Mouse (Mus musculus) hindbrain, embryonic 16.5 days (tissue): ENCODE data around the gene 4930519G04Rik. TPM values are rescaled to one million over a fixed set of nuclear protein-coding genes. Genes with fewer than 3 reads are reported as not detected.
"Not testable (repeated sequence)": the region's sequence is repeated elsewhere in the genome, so short reads cannot be mapped to it uniquely, and the experiment has no call there.

ENCODE experiments used
- ATAC-seq: fragments of 200-750 bp; cut with Nextera tagmentation; 2 replicates; pipeline ENCODE4 v1.8.0; 2017; ENCODE audit warnings: moderate TSS enrichment, moderate library complexity
- H3K27ac ChIP-seq: fragments of 300-500 bp; sonication (generic); 2 replicates; pipeline ENCODE4 v1.5.1; 2014; ENCODE audit warnings: low read depth, mild to moderate bottlenecking, control low read depth, low read length, moderate library complexity
- H3K27me3 ChIP-seq: fragments of 300-500 bp; sonication (generic); replicated peaks from 2 replicates; pipeline ENCODE4 v1.6.1; 2014; ENCODE audit warnings: low read length; ENCODE audit not compliant: control insufficient read depth, insufficient read depth
- H3K36me3 ChIP-seq: fragments of 300-500 bp; sonication (generic); 2 replicates; pipeline ENCODE4 v1.6.1; 2014; ENCODE audit warnings: mild to moderate bottlenecking, low read length, moderate library complexity, mixed read lengths; ENCODE audit not compliant: control insufficient read depth, insufficient read depth
- H3K4me1 ChIP-seq: fragments of 300-500 bp; sonication (generic); 2 replicates; pipeline ENCODE4 v1.6.1; 2014; ENCODE audit warnings: low read depth, low read length; ENCODE audit not compliant: control insufficient read depth, insufficient read depth
- H3K4me2 ChIP-seq: fragments of 300-500 bp; sonication (generic); 2 replicates; pipeline ENCODE4 v1.6.1; 2014; ENCODE audit warnings: mild to moderate bottlenecking, low read length, control low read depth, moderate library complexity
- H3K4me3 ChIP-seq: fragments of 300-500 bp; sonication (generic); 2 replicates; pipeline ENCODE4 v1.5.1; 2014; ENCODE audit warnings: mild to moderate bottlenecking, low read length, control low read depth, moderate library complexity
- H3K9ac ChIP-seq: fragments of 300-500 bp; sonication (generic); 2 replicates; pipeline ENCODE4 v1.6.1; 2014; ENCODE audit warnings: low read depth, mild to moderate bottlenecking, control low read depth, low read length, moderate library complexity
- H3K9me3 ChIP-seq: fragments of 300-500 bp; sonication (generic); 2 replicates; pipeline ENCODE4 v1.6.1; 2014; ENCODE audit warnings: mild to moderate bottlenecking, low read length, moderate library complexity; ENCODE audit not compliant: control insufficient read depth
- WGBS: fragments of 180-500 bp; shearing (Covaris S2); extraction: QIAGEN DNeasy Blood & Tissue Kit; methylation state at CpG from one replicate; pipeline ENCODE4 v1.1.7; 2014; 5-methylcytosine and 5-hydroxymethylcytosine counted together
- polyA plus RNA-seq: library from polyadenylated mRNA; unstranded; fragments of >200 nt; fragmentation: Nextera tagmentation; extraction: Ambion mirVana; gene quantifications from 2 replicates; pipeline ENCODE4 v1.2.1, GENCODE M21; 2015

4930519G04Rik gene
- not detected in 2 replicates for polyA plus RNA-seq

- H3K4me1 ChIP-seq, H3K9me3 ChIP-seq, H3K27ac ChIP-seq, H3K27me3 ChIP-seq, ATAC-seq, H3K4me3 ChIP-seq, H3K9ac ChIP-seq, H3K4me2 ChIP-seq, H3K36me3 ChIP-seq: not testable (repeated sequence)
- 82% methylated on average over 3 of the region's 5 CpGs for WGBS
Measured at GRCm38 (mm10) chr5:114853364-114853763, at the start of gene 4930519G04Rik. Gene 4930519G04Rik (plus strand): TSS chr5:114853664.

GRCm38 (mm10) chr5:114804335-114804734 lies 49.1 kb upstream of the 4930519G04Rik start:
- Histone ChIP-seq H3K27ac (no peak overlapping the region), H3K9me3 (no peaks in the 10 kb centered on the region), H3K36me3 (peaks cover 62% of the 10 kb centered on the region), H3K4me1 (peaks cover 1% of the 10 kb centered on the region; the same call in 1 of the 2 replicates), H3K27me3 (no peaks in the 10 kb centered on the region), H3K4me2 (no peak overlapping the region), H3K4me3 (no peak overlapping the region), H3K9ac (no peak overlapping the region)
- 74% methylated on average over 13 of the region's 13 CpGs for WGBS
- no peak for ATAC-seq

GRCm38 (mm10) chr5:114804958-114805357 lies 48.5 kb upstream of the 4930519G04Rik start:
- no peaks in the 10 kb centered on the region for H3K27me3 ChIP-seq
- no peak overlapping the region for H3K4me3 ChIP-seq
- H3K4me2 ChIP-seq = no peak overlapping the region
- H3K27ac ChIP-seq = no peak overlapping the region
- no peak overlapping the region for H3K9ac ChIP-seq
- H3K4me1 ChIP-seq = peaks cover 5% of the 10 kb centered on the region; the same call in 1 of the 2 replicates
- peaks cover 55% of the 10 kb centered on the region for H3K36me3 ChIP-seq
- 21% methylated on average over 3 of the region's 3 CpGs for WGBS
- ATAC-seq = no peak
- no peaks in the 10 kb centered on the region for H3K9me3 ChIP-seq

- H3K9me3 ChIP-seq = no peaks in the 10 kb centered on the region
- H3K36me3 ChIP-seq = peaks cover 49% of the 10 kb centered on the region
- H3K4me2 ChIP-seq = no peak overlapping the region; the same call in 1 of the 2 replicates
- no peak for ATAC-seq
- peak overlapping the region; percentile 62; the same call in 1 of the 2 replicates for H3K27ac ChIP-seq
- no peak overlapping the region for H3K9ac ChIP-seq
- H3K4me1 ChIP-seq = peaks cover 5% of the 10 kb centered on the region; the same call in 1 of the 2 replicates
- 67% methylated on average over 15 of the region's 15 CpGs for WGBS
- no peaks in the 10 kb centered on the region for H3K27me3 ChIP-seq
- no peak overlapping the region for H3K4me3 ChIP-seq
Measured at GRCm38 (mm10) chr5:114805436-114806350, 47.8 kb upstream of the 4930519G04Rik start.

GRCm38 (mm10) chr5:114806636-114807035 lies 46.8 kb upstream of the 4930519G04Rik start:
- no peak overlapping the region for H3K4me2 ChIP-seq
- peak overlapping the region; percentile 62; the same call in 1 of the 2 replicates for H3K27ac ChIP-seq
- no peaks in the 10 kb centered on the region for H3K27me3 ChIP-seq

GRCm38 (mm10) chr5:114807063-114807462 lies 46.4 kb upstream of the 4930519G04Rik start:
- ATAC-seq = no peak
- WGBS = 41% methylated on average over 9 of the region's 9 CpGs
- Histone ChIP-seq H3K27ac (peak overlapping the region; percentile 62; the same call in 1 of the 2 replicates), H3K4me1 (peaks cover 7% of the 10 kb centered on the region; the same call in 1 of the 2 replicates), H3K9ac (no peak overlapping the region), H3K27me3 (no peaks in the 10 kb centered on the region), H3K36me3 (peaks cover 40% of the 10 kb centered on the region), H3K9me3 (no peaks in the 10 kb centered on the region), H3K4me2 (no peak overlapping the region), H3K4me3 (no peak overlapping the region)

More at GRCm38 (mm10) chr5:114806636-114807035, 46.8 kb upstream of the 4930519G04Rik start:
- Histone ChIP-seq H3K4me1 (peaks cover 5% of the 10 kb centered on the region; the same call in 1 of the 2 replicates), H3K36me3 (peaks cover 43% of the 10 kb centered on the region), H3K9me3 (no peaks in the 10 kb centered on the region), H3K9ac (no peak overlapping the region), H3K4me3 (no peak overlapping the region)
- ATAC-seq = no peak
- 86% methylated on average over 8 of the region's 8 CpGs for WGBS

GRCm38 (mm10) chr5:114807468-114807867 lies 46.0 kb upstream of the 4930519G04Rik start:
- Histone ChIP-seq H3K36me3 (peaks cover 37% of the 10 kb centered on the region), H3K4me3 (no peak overlapping the region), H3K9ac (no peak overlapping the region), H3K4me2 (no peak overlapping the region), H3K27me3 (no peaks in the 10 kb centered on the region), H3K4me1 (peaks cover 11% of the 10 kb centered on the region), H3K27ac (peak overlapping the region; percentile 62), H3K9me3 (no peaks in the 10 kb centered on the region)
- 25% methylated on average over 8 of the region's 8 CpGs for WGBS
- ATAC-seq = no peak

GRCm38 (mm10) chr5:114807893-114808292 lies 45.6 kb upstream of the 4930519G04Rik start:
- H3K9me3 ChIP-seq = no peaks in the 10 kb centered on the region
- 75% methylated on average over 6 of the region's 6 CpGs for WGBS
- H3K4me3 ChIP-seq = no peak overlapping the region
- H3K27ac ChIP-seq = no peak overlapping the region
- peaks cover 34% of the 10 kb centered on the region for H3K36me3 ChIP-seq
- H3K4me1 ChIP-seq = peaks cover 15% of the 10 kb centered on the region
- H3K27me3 ChIP-seq = no peaks in the 10 kb centered on the region
- ATAC-seq = no peak
- H3K9ac ChIP-seq = no peak overlapping the region
- no peak overlapping the region for H3K4me2 ChIP-seq

- no peak overlapping the region for H3K27ac ChIP-seq
- H3K4me3 ChIP-seq = no peak overlapping the region
- H3K9me3 ChIP-seq = no peaks in the 10 kb centered on the region
- H3K4me1 ChIP-seq = peaks cover 15% of the 10 kb centered on the region
- ATAC-seq = no peak
- H3K27me3 ChIP-seq = no peaks in the 10 kb centered on the region
- H3K4me2 ChIP-seq = no peak overlapping the region
- 83% methylated on average over 8 of the region's 8 CpGs for WGBS
- H3K9ac ChIP-seq = no peak overlapping the region; the same call in 1 of the 2 replicates
- H3K36me3 ChIP-seq = peaks cover 30% of the 10 kb centered on the region
Measured at GRCm38 (mm10) chr5:114808385-114808784, 45.1 kb upstream of the 4930519G04Rik start.
